Comparison of ENCODE assay signal across 18 mouse cellular contexts in genomic region chr17:30213371-30213770, GRCm38 (mm10).
A peak's percentile ranks its signal among the peaks of the same experiment; 100 is the strongest.
DNase-seq lines count a peak whose midpoint lies in the region; ATAC-seq and TF ChIP-seq lines count a peak whose summit lies in the region.
"Had no signal": no experiment of that assay in that cellular context is flagged by ENCODE, and none has a peak within 500 bp of the region (broad histone marks: within the 10 kb centered on the region; RNA-seq: fewer than 3 reads in every experiment).

No protein-coding gene starts in this region.

- no peak overlapping the region for H3K4me3 ChIP-seq in layer of hippocampus, adult 2 months
- H3K4me3 ChIP-seq in midbrain, embryonic 14.5 days (replicated peaks; ENCODE audit: low read depth, low read length): no peak overlapping the region
- no peak overlapping the region for H3K4me3 ChIP-seq in midbrain, embryonic 16.5 days (ENCODE audit: low read depth, low read length)
- no peak overlapping the region for H3K4me3 ChIP-seq in neural tube, embryonic 15.5 days (replicated peaks)
- H3K4me3 ChIP-seq: embryonic facial prominence, embryonic 10.5 days; embryonic facial prominence, embryonic 12.5 days; forebrain, embryonic 13.5 days; forebrain, embryonic 15.5 days had no signal

- no peak for DNase-seq in layer of hippocampus, adult 2 months (ENCODE audit: low spot score in 2 of 2)
- no peak for DNase-seq in layer of hippocampus, adult 11-12 months (ENCODE audit: low spot score)
- no peak for DNase-seq in midbrain, embryonic 14.5 days
- no peak for DNase-seq in neural tube, embryonic 10.5 days (ENCODE audit: extremely low spot score, low spot score)
- peak; percentile 10 for DNase-seq in MEL-GATA-1-ER (ENCODE audit: extremely low read depth, low read depth)
- DNase-seq in c-Kit-positive CD71-positive TER-119-positive erythroid progenitor cells, embryonic 14.5 days (ENCODE audit: low spot score): no peak
- DNase-seq: adrenal gland, adult 2 months; adrenal gland, postnatal 10 days; adrenal gland, postnatal 25 days; cerebellum, adult 11-12 months; cerebellum, adult 9-10 months; forebrain, postnatal 0 days had no signal

- H3K27ac ChIP-seq in layer of hippocampus, adult 2 months: peak overlapping the region; percentile 82
- H3K27ac ChIP-seq in midbrain, embryonic 14.5 days (replicated peaks; ENCODE audit: low read depth, low read length): 0 out of 2 replicates have a peak overlapping the region, but pooled peaks have one; percentile 32
- no peak overlapping the region for H3K27ac ChIP-seq in midbrain, embryonic 16.5 days (ENCODE audit: low read length)
- H3K27ac ChIP-seq in neural tube, embryonic 15.5 days (replicated peaks): 0 out of 2 replicates have a peak overlapping the region, but pooled peaks have one; percentile 33
- H3K27ac ChIP-seq: embryonic facial prominence, embryonic 10.5 days; embryonic facial prominence, embryonic 12.5 days had no signal

- H3K27me3 ChIP-seq in midbrain, embryonic 14.5 days (ENCODE audit: control insufficient read depth, insufficient read depth, low read length): no peaks in the 10 kb centered on the region
- H3K27me3 ChIP-seq in midbrain, embryonic 16.5 days (ENCODE audit: control insufficient read depth, insufficient read depth, low read depth, low read length): no peaks in the 10 kb centered on the region
- H3K27me3 ChIP-seq in neural tube, embryonic 15.5 days (replicated peaks): no peaks in the 10 kb centered on the region
- H3K27me3 ChIP-seq: embryonic facial prominence, embryonic 12.5 days; forebrain, embryonic 13.5 days; forebrain, embryonic 15.5 days had no signal

- no peak for ATAC-seq in midbrain, embryonic 14.5 days (ENCODE audit: low FRiP score, low TSS enrichment)
- ATAC-seq in midbrain, embryonic 16.5 days: no peak
- ATAC-seq in neural tube, embryonic 15.5 days (ENCODE audit: low FRiP score): no peak
- ATAC-seq: forebrain, embryonic 13.5 days; forebrain, embryonic 15.5 days had no signal

- no peaks in the 10 kb centered on the region for H3K4me1 ChIP-seq in midbrain, embryonic 14.5 days (ENCODE audit: control insufficient read depth, insufficient read depth, low read length)
- H3K4me1 ChIP-seq in midbrain, embryonic 16.5 days (ENCODE audit: control insufficient read depth, insufficient read depth, low read length): no peaks in the 10 kb centered on the region; the same call in 1 of the 2 replicates
- peaks cover 21% of the 10 kb centered on the region for H3K4me1 ChIP-seq in neural tube, embryonic 15.5 days
- H3K4me1 ChIP-seq: embryonic facial prominence, embryonic 12.5 days had no signal

- no peak overlapping the region for H3K4me2 ChIP-seq in midbrain, embryonic 14.5 days (ENCODE audit: low read length)
- no peak overlapping the region for H3K4me2 ChIP-seq in midbrain, embryonic 16.5 days (ENCODE audit: low read length)
- H3K4me2 ChIP-seq in neural tube, embryonic 15.5 days: no peak overlapping the region
- H3K4me2 ChIP-seq: embryonic facial prominence, embryonic 12.5 days; forebrain, embryonic 13.5 days; forebrain, embryonic 15.5 days had no signal

- peaks cover 28% of the 10 kb centered on the region for H3K36me3 ChIP-seq in midbrain, embryonic 14.5 days (ENCODE audit: control insufficient read depth, insufficient read depth, low read length)
- peaks cover 4% of the 10 kb centered on the region; the same call in 1 of the 2 replicates for H3K36me3 ChIP-seq in midbrain, embryonic 16.5 days (ENCODE audit: control insufficient read depth, insufficient read depth, low read length)
- peaks cover 14% of the 10 kb centered on the region for H3K36me3 ChIP-seq in neural tube, embryonic 15.5 days

- no peaks in the 10 kb centered on the region for H3K9me3 ChIP-seq in midbrain, embryonic 14.5 days (ENCODE audit: control insufficient read depth, low read length)
- no peaks in the 10 kb centered on the region for H3K9me3 ChIP-seq in midbrain, embryonic 16.5 days (replicated peaks; ENCODE audit: control insufficient read depth, low read length, poor library complexity, severe bottlenecking)
- H3K9me3 ChIP-seq in neural tube, embryonic 15.5 days (replicated peaks): no peaks in the 10 kb centered on the region
- H3K9me3 ChIP-seq: embryonic facial prominence, embryonic 10.5 days; embryonic facial prominence, embryonic 12.5 days; forebrain, embryonic 13.5 days; forebrain, embryonic 15.5 days had no signal

- no peak overlapping the region for H3K9ac ChIP-seq in midbrain, embryonic 14.5 days (replicated peaks; ENCODE audit: low read length)
- H3K9ac ChIP-seq in midbrain, embryonic 16.5 days (ENCODE audit: low read depth, low read length): no peak overlapping the region
- H3K9ac ChIP-seq in neural tube, embryonic 15.5 days (replicated peaks): no peak overlapping the region
- H3K9ac ChIP-seq: embryonic facial prominence, embryonic 12.5 days; forebrain, embryonic 13.5 days; forebrain, embryonic 15.5 days; forebrain, postnatal 0 days had no signal

- 91% methylated on average over 5 of the region's 5 CpGs for WGBS in midbrain, embryonic 14.5 days
- WGBS in midbrain, embryonic 16.5 days: 94% methylated on average over 5 of the region's 5 CpGs
- WGBS in neural tube, embryonic 15.5 days: 93% methylated on average over 5 of the region's 5 CpGs

- TF ChIP-seq CTCF in layer of hippocampus, adult 2 months (conservative IDR thresholded peaks at IDR 0.05): no peak
